Mouse (Mus musculus) testis, adult 2 months (tissue): ENCODE results near the gene Plxdc2.

Experiments
- CTCF ChIP-seq: fragments of 200-500 bp; IDR thresholded peaks from 2 replicates; pipeline ENCODE4 v1.5.1; 2012; ENCODE audit warnings: low read depth, mild to moderate bottlenecking, inconsistent platforms, low read length, moderate library complexity; ENCODE audit not compliant: control insufficient read depth, insufficient read depth, insufficient replicate concordance
- POLR2A ChIP-seq: fragments of 200-500 bp; IDR thresholded peaks from 2 replicates; pipeline ENCODE4 v1.6.1; 2012; ENCODE audit warnings: low read depth, mild to moderate bottlenecking, inconsistent platforms, low read length, moderate library complexity; ENCODE audit not compliant: control insufficient read depth

DNA sequence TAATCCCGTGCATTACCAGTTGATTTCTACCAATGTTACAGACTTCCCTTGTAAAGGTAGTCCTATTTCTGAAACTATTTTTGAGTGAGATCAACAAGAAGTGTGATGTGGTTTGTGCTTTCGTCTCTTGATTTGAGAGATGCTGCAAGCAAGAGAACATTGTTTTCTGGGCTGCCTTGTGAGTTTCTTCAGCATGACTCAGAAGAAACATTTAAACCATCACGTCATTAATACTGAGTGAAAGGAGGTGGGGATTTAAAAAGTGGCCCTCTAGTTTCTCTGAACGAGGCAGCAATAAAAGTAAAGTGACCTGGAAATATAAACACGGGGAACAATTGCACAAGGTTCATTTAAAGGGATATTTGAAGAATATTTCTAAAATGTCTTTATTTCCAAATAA is 341.1 kb downstream of the Plxdc2 start:
- no peak for TF ChIP-seq POLR2A
- no peak for TF ChIP-seq CTCF
